Mouse (Mus musculus): ENCODE results near the gene Synpo2.

- no peak for TF ChIP-seq POLR2A (IDR thresholded peaks at IDR 0.05; ENCODE audit: borderline replicate concordance, extremely low read depth, low read depth, low read length)
- TF ChIP-seq CTCF (IDR thresholded peaks at IDR 0.05; ENCODE audit: insufficient read depth, low read length), result no peak
Observed at GRCm38 (mm10) chr3:123176366-123177334, 59.3 kb downstream of the Synpo2 start.
